Mouse (Mus musculus): ENCODE measurements at regions not wholly inside any gene's neighbourhood (a gene's known extent, or its start where the extent isn't known, plus 50 kb on each side); places are given as distances from the start of the nearest gene placed in this dataset.

GRCm38 (mm10) chr2:61377756-61378155, 200.6 kb upstream of the Tank start:
- Histone ChIP-seq H3K27ac (no peak overlapping the region), H3K27me3 (ENCODE audit: control insufficient read depth, insufficient read depth, low read length) (no peaks in the 10 kb centered on the region), H3K4me1 (replicated peaks; ENCODE audit: control insufficient read depth in 2 of 2, insufficient read depth in 2 of 2, low read length in 1 of 2) (no peaks in the 10 kb centered on the region), H3K4me2 (ENCODE audit: low read depth) (no peak overlapping the region), H3K4me3 (ENCODE audit: insufficient read depth in 1 of 2, low read depth in 2 of 2, low read length in 2 of 2) (no peak overlapping the region), H3K9me3 (ENCODE audit: control insufficient read depth, low read length) (no peaks in the 10 kb centered on the region), H3K36me3 (replicated peaks; ENCODE audit: control insufficient read depth, insufficient read depth, low read depth) (no peaks in the 10 kb centered on the region), H3K9ac (replicated peaks) (no peak overlapping the region)
- WGBS (ENCODE audit: insufficient replicate concordance) = 72% methylated on average over 8 of the region's 8 CpGs
- DNase-seq (ENCODE audit: low read depth in 3 of 3, low spot score in 3 of 3) = no peak
- TF ChIP-seq EP300 (IDR thresholded peaks at IDR 0.05; ENCODE audit: low read depth) (no peak), CTCF (IDR thresholded peaks at IDR 0.05; ENCODE audit: low read depth) (no peak)
- no peak for ATAC-seq (ENCODE audit: insufficient read depth)

DNA sequence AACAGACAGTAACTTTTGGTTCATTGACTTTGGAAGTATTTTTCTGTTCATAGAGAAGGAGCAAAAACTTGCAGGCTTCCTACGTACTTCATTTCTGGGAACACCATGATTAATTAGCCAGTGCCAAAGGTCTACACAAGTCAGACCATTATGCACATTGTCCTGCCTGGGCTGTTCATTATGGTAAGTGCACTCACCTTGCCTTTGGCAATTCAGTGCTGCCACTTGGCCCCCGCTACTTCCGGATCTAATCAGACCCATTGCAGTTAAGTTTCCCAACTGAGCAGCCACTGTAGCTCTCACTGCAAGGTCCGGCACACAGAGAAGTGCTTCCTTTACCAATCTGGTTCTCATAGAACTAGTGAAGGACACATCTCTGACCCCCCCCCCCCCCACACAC, 215.8 kb upstream of the Tank start:
- DNase-seq (ENCODE audit: low read depth in 3 of 3, low spot score in 3 of 3) (no peak), ATAC-seq (ENCODE audit: insufficient read depth) (no peak)
- TF ChIP-seq CTCF (IDR thresholded peaks at IDR 0.05; ENCODE audit: low read depth) (no peak), EP300 (IDR thresholded peaks at IDR 0.05; ENCODE audit: low read depth) (no peak)
- Histone ChIP-seq H3K4me1 (replicated peaks; ENCODE audit: control insufficient read depth in 2 of 2, insufficient read depth in 2 of 2, low read length in 1 of 2) (no peaks in the 10 kb centered on the region), H3K9me3 (ENCODE audit: control insufficient read depth, low read length) (no peaks in the 10 kb centered on the region), H3K4me2 (ENCODE audit: low read depth) (no peak overlapping the region), H3K9ac (replicated peaks) (no peak overlapping the region), H3K27me3 (ENCODE audit: control insufficient read depth, insufficient read depth, low read length) (no peaks in the 10 kb centered on the region), H3K4me3 (ENCODE audit: insufficient read depth in 1 of 2, low read depth in 2 of 2, low read length in 2 of 2) (no peak overlapping the region), H3K36me3 (replicated peaks; ENCODE audit: control insufficient read depth, insufficient read depth, low read depth) (no peaks in the 10 kb centered on the region), H3K27ac (no peak overlapping the region)
- WGBS (ENCODE audit: insufficient replicate concordance) = 71% methylated on average over 4 of the region's 4 CpGs

DNA sequence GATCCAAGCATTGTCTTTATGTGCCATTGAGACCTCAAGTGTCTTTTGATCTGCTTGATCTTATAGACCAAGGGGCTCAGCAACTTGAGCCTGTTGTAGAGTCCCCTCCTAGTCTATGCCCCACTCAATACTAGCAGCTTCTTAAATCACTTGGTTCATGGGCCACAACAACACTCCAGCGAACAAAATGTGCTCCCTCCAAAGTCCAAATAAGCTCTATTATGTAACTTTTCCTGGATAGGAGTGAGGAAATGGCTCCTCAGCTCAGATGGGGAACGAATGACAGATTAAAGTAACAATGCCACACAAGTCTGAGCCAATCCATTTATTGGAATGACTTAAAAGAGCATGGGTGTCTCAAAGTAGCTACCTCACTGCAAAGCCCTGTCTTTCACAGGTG, 217.0 kb upstream of the Tank start:
- Histone ChIP-seq H3K36me3 (replicated peaks; ENCODE audit: control insufficient read depth, insufficient read depth, low read depth) (no peaks in the 10 kb centered on the region), H3K9me3 (ENCODE audit: control insufficient read depth, low read length) (no peaks in the 10 kb centered on the region), H3K4me3 (ENCODE audit: insufficient read depth in 1 of 2, low read depth in 2 of 2, low read length in 2 of 2) (no peak overlapping the region), H3K27me3 (ENCODE audit: control insufficient read depth, insufficient read depth, low read length) (no peaks in the 10 kb centered on the region), H3K4me2 (ENCODE audit: low read depth) (no peak overlapping the region), H3K9ac (replicated peaks) (no peak overlapping the region), H3K4me1 (replicated peaks; ENCODE audit: control insufficient read depth in 2 of 2, insufficient read depth in 2 of 2, low read length in 1 of 2) (no peaks in the 10 kb centered on the region), H3K27ac (no peak overlapping the region)
- DNase-seq (ENCODE audit: low read depth in 3 of 3, low spot score in 3 of 3) (no peak), ATAC-seq (ENCODE audit: insufficient read depth) (no peak)
- WGBS (ENCODE audit: insufficient replicate concordance) = 44% methylated on average over 2 of the region's 2 CpGs
- TF ChIP-seq EP300 (IDR thresholded peaks at IDR 0.05; ENCODE audit: low read depth) (no peak), CTCF (IDR thresholded peaks at IDR 0.05; ENCODE audit: low read depth) (no peak)

DNA sequence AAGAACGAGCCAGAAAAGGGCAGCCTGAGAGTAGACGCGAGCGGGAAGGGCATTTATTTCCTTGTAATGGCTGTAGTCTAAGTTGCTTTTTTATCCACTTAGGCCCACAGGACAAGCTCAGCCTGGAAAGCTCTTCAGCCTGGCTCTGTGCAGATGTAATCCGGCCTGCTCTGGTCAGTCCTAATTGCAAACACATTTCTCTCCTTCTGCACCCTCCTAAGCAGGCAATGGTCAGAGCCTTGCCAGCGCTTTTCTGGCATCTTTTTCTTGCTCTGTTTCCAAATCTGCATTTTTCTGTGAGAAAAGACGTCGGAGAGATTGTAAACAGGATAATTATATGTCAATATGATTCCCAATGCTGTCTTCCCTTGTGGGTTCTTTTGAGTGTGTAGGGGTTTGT, 224.3 kb upstream of the Tank start:
- no peak overlapping the region for H3K27ac ChIP-seq
- H3K4me1 ChIP-seq (replicated peaks; ENCODE audit: control insufficient read depth in 2 of 2, insufficient read depth in 2 of 2, low read length in 1 of 2) = no peaks in the 10 kb centered on the region
- no peaks in the 10 kb centered on the region for H3K27me3 ChIP-seq (ENCODE audit: control insufficient read depth, insufficient read depth, low read length)
- ATAC-seq (ENCODE audit: insufficient read depth) = no peak
- no peak overlapping the region for H3K4me3 ChIP-seq (ENCODE audit: insufficient read depth in 1 of 2, low read depth in 2 of 2, low read length in 2 of 2)
- H3K4me2 ChIP-seq (ENCODE audit: low read depth) = no peak overlapping the region
- no peaks in the 10 kb centered on the region for H3K36me3 ChIP-seq (replicated peaks; ENCODE audit: control insufficient read depth, insufficient read depth, low read depth)
- H3K9ac ChIP-seq (replicated peaks) = no peak overlapping the region
- TF ChIP-seq CTCF (IDR thresholded peaks at IDR 0.05; ENCODE audit: low read depth) (no peak), EP300 (IDR thresholded peaks at IDR 0.05; ENCODE audit: low read depth) (no peak)
- H3K9me3 ChIP-seq (ENCODE audit: control insufficient read depth, low read length) = no peaks in the 10 kb centered on the region
- 55% methylated on average over 8 of the region's 8 CpGs for WGBS (ENCODE audit: insufficient replicate concordance)
- no peak for DNase-seq (ENCODE audit: low read depth in 3 of 3, low spot score in 3 of 3)

GRCm38 (mm10) chr2:61347451-61347850, 230.9 kb upstream of the Tank start:
- 56% methylated on average over 3 of the region's 3 CpGs for WGBS (ENCODE audit: insufficient replicate concordance)

More at GRCm38 (mm10) chr2:61347451-61347850, 230.9 kb upstream of the Tank start:
- no peaks in the 10 kb centered on the region for H3K9me3 ChIP-seq (ENCODE audit: control insufficient read depth, low read length)
- DNase-seq (ENCODE audit: low read depth in 3 of 3, low spot score in 3 of 3) (no peak), ATAC-seq (ENCODE audit: insufficient read depth) (no peak)
- no peak overlapping the region for H3K4me3 ChIP-seq (ENCODE audit: insufficient read depth in 1 of 2, low read depth in 2 of 2, low read length in 2 of 2)
- no peak overlapping the region for H3K4me2 ChIP-seq (ENCODE audit: low read depth)
- H3K4me1 ChIP-seq (replicated peaks; ENCODE audit: control insufficient read depth in 2 of 2, insufficient read depth in 2 of 2, low read length in 1 of 2) = no peaks in the 10 kb centered on the region
- TF ChIP-seq EP300 (IDR thresholded peaks at IDR 0.05; ENCODE audit: low read depth) (no peak), CTCF (IDR thresholded peaks at IDR 0.05; ENCODE audit: low read depth) (no peak)
- no peaks in the 10 kb centered on the region for H3K27me3 ChIP-seq (ENCODE audit: control insufficient read depth, insufficient read depth, low read length)
- no peaks in the 10 kb centered on the region for H3K36me3 ChIP-seq (replicated peaks; ENCODE audit: control insufficient read depth, insufficient read depth, low read depth)
- H3K27ac ChIP-seq = no peak overlapping the region
- H3K9ac ChIP-seq (replicated peaks) = no peak overlapping the region
